Mouse (Mus musculus) midbrain, embryonic 16.5 days (tissue): Measurements from ENCODE around the gene Cyb5r4. TPM values are rescaled to one million over a fixed set of nuclear protein-coding genes. Genes with fewer than 3 reads are reported as not detected.

Source experiments
- ATAC-seq: fragments of 200-750 bp; cut with Nextera tagmentation; 2 replicates; pipeline ENCODE4 v1.8.0; 2017; ENCODE audit warnings: moderate TSS enrichment
- H3K27ac ChIP-seq: fragments of 300-500 bp; sonication (generic); 2 replicates; pipeline ENCODE4 v1.5.1; 2014; ENCODE audit warnings: mild to moderate bottlenecking, low read length, mixed read lengths
- H3K27me3 ChIP-seq: fragments of 300-500 bp; sonication (generic); 2 replicates; pipeline ENCODE4 v1.6.1; 2014; ENCODE audit warnings: low read depth, low read length, mixed read lengths; ENCODE audit not compliant: control insufficient read depth, insufficient read depth
- H3K36me3 ChIP-seq: fragments of 300-500 bp; sonication (generic); 2 replicates; pipeline ENCODE4 v1.6.1; 2014; ENCODE audit warnings: mild to moderate bottlenecking, low read length, moderate library complexity, mixed read lengths; ENCODE audit not compliant: control insufficient read depth, insufficient read depth
- H3K4me1 ChIP-seq: fragments of 300-500 bp; sonication (generic); 2 replicates; pipeline ENCODE4 v1.6.1; 2014; ENCODE audit warnings: mild to moderate bottlenecking, low read length, mixed read lengths; ENCODE audit not compliant: control insufficient read depth, insufficient read depth
- H3K4me2 ChIP-seq: fragments of 300-500 bp; sonication (generic); 2 replicates; pipeline ENCODE4 v1.6.1; 2014; ENCODE audit warnings: mild to moderate bottlenecking, low read length, mixed read lengths
- H3K4me3 ChIP-seq: fragments of 300-500 bp; sonication (generic); 2 replicates; pipeline ENCODE4 v1.5.1; 2014; ENCODE audit warnings: low read depth, mild to moderate bottlenecking, low read length, moderate library complexity, mixed read lengths
- H3K9ac ChIP-seq: fragments of 300-500 bp; sonication (generic); 2 replicates; pipeline ENCODE4 v1.6.1; 2014; ENCODE audit warnings: low read depth, low read length, mixed read lengths
- H3K9me3 ChIP-seq: fragments of 300-500 bp; sonication (generic); replicated peaks from 2 replicates; pipeline ENCODE4 v1.6.1; 2014; ENCODE audit warnings: mild to moderate bottlenecking, low read length, mixed read lengths; ENCODE audit not compliant: control insufficient read depth, poor library complexity, severe bottlenecking
- WGBS: fragments of 180-500 bp; shearing (Covaris S2); extraction: QIAGEN DNeasy Blood & Tissue Kit; methylation state at CpG from one replicate; pipeline ENCODE4 v1.1.7; 2014; 5-methylcytosine and 5-hydroxymethylcytosine counted together
- polyA plus RNA-seq: library from polyadenylated mRNA; unstranded; fragments of >200 nt; fragmentation: Nextera tagmentation; extraction: Ambion mirVana; gene quantifications from 2 replicates; pipeline ENCODE4 v1.2.1, GENCODE M21; 2015

The Cyb5r4 gene
- polyA plus RNA-seq, 1 experiment from 2014 or later = 56.8 TPM

DNA sequence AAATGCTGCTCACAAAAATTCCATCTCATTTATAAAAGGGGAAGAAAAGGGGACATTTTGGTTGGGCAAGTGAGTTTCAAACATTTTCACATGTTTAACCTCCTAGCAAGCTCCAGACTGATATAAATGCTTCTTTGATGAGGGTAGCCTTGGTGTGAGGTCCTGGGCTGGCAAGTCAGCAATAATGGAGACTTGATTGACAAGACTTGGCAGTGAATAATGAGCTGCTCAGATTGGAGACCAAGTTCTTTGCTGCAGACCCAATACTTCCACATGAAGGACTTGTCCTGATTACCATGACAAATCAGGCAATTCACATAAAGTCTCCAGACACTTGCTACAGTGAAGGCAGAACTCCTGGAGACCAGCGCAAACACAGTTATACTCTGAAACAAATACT, 12.9 kb upstream of the Cyb5r4 start:
- Histone ChIP-seq H3K27me3 (no peaks in the 10 kb centered on the region), H3K4me3 (no peak overlapping the region), H3K9me3 (no peaks in the 10 kb centered on the region), H3K27ac (no peak overlapping the region), H3K4me1 (no peaks in the 10 kb centered on the region), H3K9ac (no peak overlapping the region), H3K36me3 (no peaks in the 10 kb centered on the region), H3K4me2 (no peak overlapping the region)
- 84% methylated on average over 1 of the region's 1 CpGs for WGBS
- no peak for ATAC-seq

DNA sequence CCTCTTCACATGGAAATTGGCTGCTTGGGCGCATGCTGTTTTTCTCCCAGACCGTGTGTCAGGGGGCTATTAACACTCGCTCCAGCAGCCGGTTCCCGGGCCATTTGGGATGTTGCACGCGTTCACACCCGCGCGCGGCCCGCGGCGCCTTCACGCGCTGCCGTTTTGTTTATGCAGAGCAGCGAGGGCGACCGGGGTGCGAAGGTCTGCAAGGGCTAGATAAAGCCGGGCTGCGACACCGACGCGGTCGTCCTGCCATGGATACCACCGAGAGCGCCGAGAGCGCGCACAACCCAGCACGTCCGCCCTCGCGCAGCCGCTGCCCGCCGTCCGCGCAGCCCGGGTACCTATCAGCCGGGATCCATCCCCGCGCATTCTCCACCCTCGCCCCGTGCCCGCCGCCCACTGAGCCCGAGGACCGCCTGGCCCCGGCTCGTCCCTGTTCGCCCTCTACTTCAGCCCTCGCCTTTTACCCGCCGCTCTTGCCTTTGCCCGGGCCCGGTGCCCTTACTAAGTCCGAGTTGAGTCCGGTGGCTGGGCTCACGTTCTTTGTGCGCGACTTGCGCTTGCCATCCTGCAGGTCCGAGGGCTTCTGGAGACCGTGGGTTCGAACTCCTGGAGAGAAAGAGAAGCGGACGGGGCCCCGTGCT, 6.4 kb upstream of the Cyb5r4 start, which contains the start of gene Ripply2:
TSS of gene Ripply2 (plus strand) at position 250 of the 650 bp plus-strand sequence.
- Histone ChIP-seq H3K27me3 (no peaks in the 10 kb centered on the region), H3K27ac (peak within 1 kb of the TSS; percentile 75), H3K4me1 (peaks cover 14% of the 10 kb centered on the region; the same call in 1 of the 2 replicates), H3K4me2 (peak within 1 kb of the TSS; percentile 84), H3K4me3 (peak within 1 kb of the TSS; percentile 77), H3K36me3 (no peaks in the 10 kb centered on the region), H3K9ac (peak within 1 kb of the TSS; percentile 85), H3K9me3 (no peaks in the 10 kb centered on the region)
- peak; percentile 90 for ATAC-seq
- under 1% methylated on average over 70 of the region's 71 CpGs for WGBS

DNA sequence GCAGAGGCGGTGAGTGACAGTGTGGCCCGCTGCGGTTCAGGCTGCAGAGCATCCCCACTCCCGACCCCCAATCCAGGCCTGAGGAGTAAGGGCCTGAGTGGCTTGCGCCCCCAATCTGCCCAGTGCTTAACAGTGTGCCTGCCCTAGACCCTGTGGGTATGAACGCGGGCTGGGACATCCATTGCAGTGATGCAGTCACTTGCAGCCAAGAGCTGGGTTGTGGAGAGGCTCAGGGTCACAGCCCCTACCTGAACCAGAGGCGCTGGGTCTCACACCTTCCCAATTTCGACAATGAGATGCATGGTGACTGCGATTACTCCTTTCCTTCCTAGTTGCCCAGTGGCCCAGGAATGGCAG, 5.9 kb upstream of the Cyb5r4 start:
- WGBS = 5% methylated on average over 10 of the region's 10 CpGs
- Histone ChIP-seq H3K4me1 (peaks cover 15% of the 10 kb centered on the region), H3K27ac (peak overlapping the region; percentile 75), H3K4me2 (peak overlapping the region; percentile 84), H3K9ac (peak overlapping the region; percentile 85), H3K9me3 (no peaks in the 10 kb centered on the region), H3K27me3 (no peaks in the 10 kb centered on the region), H3K4me3 (peak overlapping the region; percentile 77), H3K36me3 (no peaks in the 10 kb centered on the region)
- ATAC-seq = peak; percentile 84

DNA sequence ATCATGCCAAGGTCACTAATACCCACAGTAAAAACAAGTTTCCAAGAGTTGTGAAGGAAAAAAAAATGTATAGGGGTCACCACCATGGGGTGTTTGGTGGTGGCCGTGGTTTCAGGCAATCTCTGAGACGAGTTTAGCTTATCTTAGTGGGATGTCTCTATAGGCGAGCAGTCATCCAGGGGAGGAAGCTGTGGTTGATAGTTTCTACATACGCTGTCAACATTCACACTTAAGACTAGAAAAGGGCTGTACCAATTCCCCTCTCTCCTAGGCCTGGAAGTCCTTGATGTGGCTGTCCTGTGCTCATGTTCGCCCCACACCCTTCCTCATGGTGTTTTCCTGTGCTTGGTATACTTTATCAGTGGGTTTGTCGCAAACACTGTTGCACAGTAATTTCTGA, 4.0 kb downstream of the Cyb5r4 start:
- no peaks in the 10 kb centered on the region for H3K36me3 ChIP-seq
- ATAC-seq = no peak
- 80% methylated on average over 6 of the region's 6 CpGs for WGBS

DNA sequence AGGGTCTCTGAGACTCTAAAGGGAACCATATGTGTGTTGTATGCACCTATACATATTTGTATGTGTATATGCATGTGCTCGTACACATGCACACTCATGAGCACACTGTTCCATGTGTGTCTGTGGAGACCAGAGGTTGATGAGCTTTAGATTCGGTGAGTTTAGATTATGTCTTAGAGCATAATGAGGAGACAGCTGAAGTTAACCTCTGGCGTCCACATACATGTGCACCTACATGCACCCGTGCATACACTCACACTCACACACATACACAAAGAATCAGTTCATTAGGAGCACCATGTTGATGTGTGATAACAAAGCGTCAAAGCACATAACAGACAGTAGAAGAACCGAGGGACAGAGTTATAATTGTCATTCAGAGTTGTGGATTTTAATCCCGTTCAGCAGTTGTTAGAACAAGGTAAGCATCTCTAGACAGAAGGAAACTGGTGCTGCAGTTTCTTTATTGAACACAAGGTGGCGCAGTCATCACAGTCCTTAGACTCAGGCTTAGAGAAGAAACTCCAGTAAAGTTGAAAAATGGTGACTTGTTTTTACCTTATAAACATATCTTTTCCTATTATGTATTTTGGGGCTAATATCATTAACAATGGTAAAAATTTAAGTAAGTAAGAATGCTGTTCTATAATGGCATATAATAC, 5.7 kb downstream of the Cyb5r4 start:
- Histone ChIP-seq H3K9ac (no peak overlapping the region), H3K4me1 (peaks cover 14% of the 10 kb centered on the region), H3K27ac (no peak overlapping the region), H3K4me2 (no peak overlapping the region), H3K9me3 (no peaks in the 10 kb centered on the region), H3K27me3 (no peaks in the 10 kb centered on the region), H3K36me3 (no peaks in the 10 kb centered on the region), H3K4me3 (no peak overlapping the region)
- ATAC-seq = peak; percentile 77
- 42% methylated on average over 8 of the region's 8 CpGs for WGBS

More for the DNA sequence above, 4.0 kb downstream of the Cyb5r4 start:
- no peaks in the 10 kb centered on the region for H3K9me3 ChIP-seq
- no peak overlapping the region for H3K4me2 ChIP-seq
- peaks cover 20% of the 10 kb centered on the region for H3K4me1 ChIP-seq
- H3K27ac ChIP-seq = no peak overlapping the region
- H3K9ac ChIP-seq = no peak overlapping the region
- no peak overlapping the region for H3K4me3 ChIP-seq
- no peaks in the 10 kb centered on the region for H3K27me3 ChIP-seq

DNA sequence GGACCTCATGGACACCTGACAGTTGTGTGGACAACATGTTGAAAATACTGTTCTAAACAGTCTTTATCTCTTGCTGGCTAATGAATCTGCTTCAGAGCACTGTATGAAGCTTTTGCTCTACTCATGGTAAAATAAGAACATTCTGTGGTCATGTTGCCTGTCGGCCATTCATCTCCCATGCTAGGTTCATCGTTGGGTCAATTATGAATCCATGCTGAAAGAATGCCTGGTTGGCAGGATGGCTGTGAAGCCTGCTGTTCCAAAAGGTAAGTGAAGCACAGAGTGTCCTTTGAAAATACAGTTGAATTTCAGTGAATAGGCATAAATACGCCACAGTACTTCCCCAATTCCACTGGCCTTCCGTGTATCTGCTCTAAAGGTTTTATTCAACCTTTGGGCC, 10.4 kb downstream of the Cyb5r4 start:
- H3K9me3 ChIP-seq = no peaks in the 10 kb centered on the region
- no peaks in the 10 kb centered on the region for H3K36me3 ChIP-seq
- 88% methylated on average over 4 of the region's 4 CpGs for WGBS
- H3K27me3 ChIP-seq = no peaks in the 10 kb centered on the region
- no peak overlapping the region for H3K4me2 ChIP-seq
- ATAC-seq = no peak
- H3K4me3 ChIP-seq = no peak overlapping the region
- no peak overlapping the region for H3K9ac ChIP-seq
- no peaks in the 10 kb centered on the region for H3K4me1 ChIP-seq
- H3K27ac ChIP-seq = no peak overlapping the region

DNA sequence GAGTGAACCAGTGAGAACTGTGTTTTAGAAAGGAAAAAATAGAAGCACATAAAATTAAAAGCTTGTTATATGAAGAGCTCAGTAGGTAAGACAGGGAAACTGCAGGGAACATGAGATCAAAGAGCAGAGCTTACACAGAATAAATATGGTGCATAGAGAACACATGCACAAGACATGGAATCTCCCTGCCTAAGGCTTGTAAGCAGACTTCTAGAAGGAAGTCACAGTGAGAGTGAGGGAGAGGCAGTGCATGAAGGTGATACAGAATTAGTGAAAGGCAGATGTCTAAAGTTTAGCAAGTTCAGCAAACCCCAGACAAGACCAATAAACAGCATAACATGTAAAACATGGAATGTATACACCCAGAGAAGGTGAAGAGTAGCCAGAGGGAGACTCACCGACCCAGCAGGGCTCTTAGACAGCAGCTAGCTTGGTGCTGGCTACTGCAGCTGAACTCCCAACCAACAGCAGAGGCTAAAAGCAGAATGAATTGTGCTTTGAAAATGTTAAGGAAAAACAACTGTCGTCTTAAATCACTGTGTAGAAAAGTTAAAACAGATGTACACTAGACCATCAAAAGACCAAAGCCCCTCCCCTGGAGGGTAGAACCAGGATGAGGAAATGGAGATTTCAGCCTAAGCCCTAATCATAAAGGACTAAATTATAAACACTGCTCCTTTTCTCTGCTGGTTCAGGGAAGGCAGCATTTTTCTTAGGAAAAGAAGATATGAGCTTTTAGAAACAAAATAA, 13.2 kb downstream of the Cyb5r4 start:
- Histone ChIP-seq H3K4me1 (no peaks in the 10 kb centered on the region), H3K36me3 (no peaks in the 10 kb centered on the region), H3K9ac (no peak overlapping the region), H3K27ac (no peak overlapping the region), H3K4me2 (no peak overlapping the region), H3K4me3 (no peak overlapping the region), H3K9me3 (no peaks in the 10 kb centered on the region), H3K27me3 (no peaks in the 10 kb centered on the region)
- no peak for ATAC-seq
- WGBS = 85% methylated on average over 2 of the region's 2 CpGs

DNA sequence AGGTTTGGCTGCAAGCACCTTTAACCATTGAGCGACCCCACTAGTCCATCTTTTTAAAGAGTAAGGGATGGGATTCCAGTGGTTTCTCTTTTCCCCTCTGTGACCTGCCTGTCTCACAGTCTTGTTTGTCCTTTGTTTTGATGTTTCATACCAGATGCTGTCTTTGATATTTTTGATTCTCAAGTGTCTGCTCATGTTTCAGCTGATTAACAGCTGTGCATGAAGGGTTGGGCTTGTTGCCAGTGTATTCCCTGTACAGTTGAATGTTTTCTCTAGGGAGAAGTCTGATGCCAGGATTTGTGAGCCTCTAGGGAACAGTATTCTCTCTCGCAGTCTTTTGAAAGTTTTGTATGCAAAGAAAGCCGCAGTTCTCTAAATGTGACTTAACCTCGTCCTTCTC, 27.6 kb downstream of the Cyb5r4 start:
- no peak overlapping the region for H3K4me3 ChIP-seq
- no peaks in the 10 kb centered on the region for H3K9me3 ChIP-seq
- H3K4me1 ChIP-seq = no peaks in the 10 kb centered on the region
- H3K4me2 ChIP-seq = no peak overlapping the region
- H3K27me3 ChIP-seq = no peaks in the 10 kb centered on the region
- no peak overlapping the region for H3K27ac ChIP-seq
- ATAC-seq = no peak
- H3K36me3 ChIP-seq = peaks cover 6% of the 10 kb centered on the region; the same call in 1 of the 2 replicates
- no peak overlapping the region for H3K9ac ChIP-seq
- WGBS = 80% methylated on average over 4 of the region's 4 CpGs
